Mouse (Mus musculus): ENCODE results near the gene Gstt4. TPM values are rescaled to one million over a fixed set of nuclear protein-coding genes. Genes with fewer than 3 reads are reported as not detected.

Gstt4 gene
- total and polyA plus RNA-seq, 3 experiments: not detected

DNA sequence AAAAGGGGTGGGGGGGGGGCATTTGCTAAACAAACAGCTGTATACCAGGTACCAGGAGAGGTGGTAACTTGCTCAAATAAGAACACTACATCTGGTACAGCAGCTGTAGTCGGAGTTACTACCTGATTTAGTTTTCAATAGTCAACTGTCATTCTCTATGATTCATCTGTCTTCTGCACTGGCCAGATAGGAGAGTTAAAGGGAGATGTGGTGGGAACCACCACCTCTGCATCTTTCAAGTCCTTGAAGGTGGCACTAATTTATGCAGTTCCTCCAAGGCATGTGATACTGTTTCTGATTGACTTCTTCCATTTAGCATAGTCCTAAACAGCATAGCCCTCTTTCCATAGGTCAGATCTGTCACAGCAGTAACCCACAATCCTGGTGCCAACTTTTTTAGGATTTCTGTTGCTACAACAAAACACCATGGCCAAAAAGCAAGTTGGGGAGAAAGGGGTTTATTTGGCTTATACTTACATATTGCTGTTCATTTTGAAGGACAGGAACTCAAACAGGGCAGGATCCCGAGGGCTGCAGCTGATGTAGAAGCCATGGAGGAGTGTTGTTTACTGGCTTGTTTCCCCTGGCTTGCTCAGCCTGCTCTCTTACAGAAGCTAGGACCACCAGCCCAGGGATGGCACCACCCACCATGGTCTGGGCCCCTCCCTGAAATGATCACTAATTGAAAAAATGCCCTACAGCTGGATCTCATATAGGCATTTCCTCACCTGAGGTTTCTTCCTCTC lies 7.4 kb upstream of the Gstt4 start:
- H3K9me3 ChIP-seq (replicated peaks; ENCODE audit: insufficient read depth, low read length): no peaks in the 10 kb centered on the region
- peak; percentile 55 for DNase-seq (ENCODE audit: low read depth, low spot score)
- no peak overlapping the region for H3K9ac ChIP-seq (ENCODE audit: control insufficient read depth, low read depth, low read length, poor library complexity, severe bottlenecking)
- H3K4me3 ChIP-seq (ENCODE audit: control insufficient read depth in 1 of 2, insufficient read depth in 1 of 2, low read depth in 2 of 2, low read length in 2 of 2): no peak overlapping the region
- H3K27me3 ChIP-seq (ENCODE audit: control insufficient read depth in 1 of 2, insufficient read depth in 2 of 2, low read length in 2 of 2): no peaks in the 10 kb centered on the region
- H3K4me1 ChIP-seq (ENCODE audit: control insufficient read depth in 1 of 2, insufficient read depth in 2 of 2, low read length in 2 of 2): peaks cover 3 to 42% of the 10 kb centered on the region in 2 experiments
- peak overlapping the region; percentile 61 for H3K27ac ChIP-seq (ENCODE audit: control insufficient read depth, low read depth, low read length)
- H3K36me3 ChIP-seq (ENCODE audit: control insufficient read depth in 1 of 2, insufficient read depth in 2 of 2, low read length in 2 of 2): peaks cover 0 to 32% of the 10 kb centered on the region in 2 experiments; a peak in 2 of 4 replicates
- no peaks in the 10 kb centered on the region for H3K79me2 ChIP-seq (ENCODE audit: control insufficient read depth, insufficient read depth, low read length, poor library complexity)
- no peak for TF ChIP-seq MYB (IDR thresholded peaks at IDR 0.05; ENCODE audit: low read depth, low read length)
- TF ChIP-seq RCOR1 (IDR thresholded peaks at IDR 0.05; ENCODE audit: low read depth, low read length): 0 out of 2 replicates have a peak, but pooled peaks have one; percentile 37
- TF ChIP-seq ZMIZ1 (IDR thresholded peaks at IDR 0.05; ENCODE audit: low read depth, low read length): peak; percentile 82
- TF ChIP-seq USF1 (IDR thresholded peaks at IDR 0.05; ENCODE audit: low read depth, low read length): no peak
- peak; percentile 76 for TF ChIP-seq TAL1 (IDR thresholded peaks at IDR 0.05; ENCODE audit: low read length)
- peak; percentile 44; the same call in 1 of the 2 replicates for TF ChIP-seq TCF12 (IDR thresholded peaks at IDR 0.05; ENCODE audit: low read depth, low read length)
- TF ChIP-seq JUND (IDR thresholded peaks at IDR 0.05; ENCODE audit: low read depth, low read length): 0 out of 2 replicates have a peak, but pooled peaks have one; percentile 50
- no peak for TF ChIP-seq NRF1 (IDR thresholded peaks at IDR 0.05; ENCODE audit: insufficient read depth, low read depth, low read length, poor library complexity, severe bottlenecking)
- TF ChIP-seq NELFE (IDR thresholded peaks at IDR 0.05; ENCODE audit: low read depth, low read length): peak; percentile 48
- TF ChIP-seq ZC3H11A (IDR thresholded peaks at IDR 0.05; ENCODE audit: low read depth, low read length): no peak
- TF ChIP-seq ZNF384 (IDR thresholded peaks at IDR 0.05; ENCODE audit: low read depth, low read length): no peak
- no peak for TF ChIP-seq UBTF (IDR thresholded peaks at IDR 0.05; ENCODE audit: borderline replicate concordance, insufficient read depth, low read depth, low read length)
- 0 out of 2 replicates have a peak, but pooled peaks have one; percentile 34 for TF ChIP-seq POLR2AphosphoS2 (IDR thresholded peaks at IDR 0.05; ENCODE audit: low read length)
- no peak for TF ChIP-seq KAT2A (conservative IDR thresholded peaks at IDR 0.05; ENCODE audit: low read depth, low read length)
- TF ChIP-seq GATA1 (IDR thresholded peaks at IDR 0.05; ENCODE audit: low read depth, low read length): peak; percentile 64
- no peak for TF ChIP-seq MXI1 (IDR thresholded peaks at IDR 0.05; ENCODE audit: low read depth, low read length)
- peak; percentile 98 for TF ChIP-seq TBP (IDR thresholded peaks at IDR 0.05; ENCODE audit: low read depth, low read length)
- TF ChIP-seq ZKSCAN1 (IDR thresholded peaks at IDR 0.05; ENCODE audit: low read depth, low read length): no peak
- TF ChIP-seq MYC (IDR thresholded peaks at IDR 0.05; ENCODE audit: low read depth, low read length): no peak
- no peak for TF ChIP-seq HCFC1 (IDR thresholded peaks at IDR 0.05; ENCODE audit: low read depth, low read length)
- TF ChIP-seq USF2 (IDR thresholded peaks at IDR 0.05; ENCODE audit: borderline replicate concordance in 1 of 2, insufficient read depth in 1 of 2, low read depth in 1 of 2, low read length in 2 of 2): no peak
- peak; percentile 57; the same call in 1 of the 2 replicates for TF ChIP-seq ETS1 (IDR thresholded peaks at IDR 0.05; ENCODE audit: low read depth, low read length)
- TF ChIP-seq SIN3A (IDR thresholded peaks at IDR 0.05; ENCODE audit: low read length): no peak
- TF ChIP-seq MAX (IDR thresholded peaks at IDR 0.05; ENCODE audit: low read length): no peak
- TF ChIP-seq BHLHE40 (IDR thresholded peaks at IDR 0.05; ENCODE audit: borderline replicate concordance, low read depth, low read length): no peak
- no peak for TF ChIP-seq ELF1 (IDR thresholded peaks at IDR 0.05; ENCODE audit: low read depth, low read length)
- no peak for TF ChIP-seq CHD1 (IDR thresholded peaks at IDR 0.05; ENCODE audit: low read depth, low read length)
- TF ChIP-seq CHD2 (IDR thresholded peaks at IDR 0.05; ENCODE audit: low read length): no peak
- no peak for TF ChIP-seq RAD21 (IDR thresholded peaks at IDR 0.05; ENCODE audit: low read depth, low read length)
- no peak for TF ChIP-seq GABPA (IDR thresholded peaks at IDR 0.05; ENCODE audit: low read depth, low read length)
- TF ChIP-seq E2F4 (IDR thresholded peaks at IDR 0.05; ENCODE audit: borderline replicate concordance, low read depth, low read length): no peak
- no peak for TF ChIP-seq MEF2A (IDR thresholded peaks at IDR 0.05; ENCODE audit: extremely low read depth, insufficient replicate concordance, low read depth, low read length, poor library complexity, severe bottlenecking)
- no peak for TF ChIP-seq SMC3 (IDR thresholded peaks at IDR 0.05; ENCODE audit: low read depth, low read length)
- TF ChIP-seq EP300 (IDR thresholded peaks at IDR 0.05; ENCODE audit: low read depth in 1 of 2, low read length in 2 of 2): peak; percentile 64 to 73
- TF ChIP-seq POLR2AphosphoS5 (IDR thresholded peaks at IDR 0.05; ENCODE audit: borderline replicate concordance, low read depth, low read length): no peak
- peak in 1 of 2 experiments; percentile 89; a peak in 3 of 4 replicates for TF ChIP-seq POLR2A (IDR thresholded peaks at IDR 0.05; ENCODE audit: control insufficient read depth in 1 of 2, insufficient read depth in 1 of 2, low read depth in 1 of 2, low read length in 2 of 2, poor library complexity in 1 of 2)
